Mouse (Mus musculus): ENCODE measurements around the gene Ctbp2.

DNA sequence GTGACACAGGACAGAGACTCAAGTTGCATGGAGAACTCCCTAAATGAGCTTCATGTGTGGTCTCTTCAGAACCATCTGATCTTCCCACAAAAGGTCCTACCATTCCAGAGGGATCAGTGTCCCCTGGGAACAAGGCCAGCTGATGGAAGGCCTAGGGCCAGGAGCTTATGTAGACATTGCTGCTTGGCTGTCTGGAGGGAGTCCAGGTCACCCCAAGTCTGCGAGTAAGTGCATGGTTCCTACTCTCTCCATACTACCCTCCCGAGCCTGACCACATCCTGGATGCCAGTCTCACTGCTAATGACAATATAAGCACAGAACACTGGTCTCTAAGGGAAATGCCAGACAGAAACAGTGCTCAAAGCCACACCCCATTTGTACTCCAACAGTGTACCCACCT lies 38.0 kb upstream of the Ctbp2 start:
- TF ChIP-seq ZC3H11A (IDR thresholded peaks at IDR 0.05; ENCODE audit: borderline replicate concordance, low read depth, low read length) (no peak), MAFK (IDR thresholded peaks at IDR 0.05; ENCODE audit: insufficient read depth, low read depth, low read length) (no peak), CHD2 (IDR thresholded peaks at IDR 0.05; ENCODE audit: low read depth, low read length) (no peak), HCFC1 (IDR thresholded peaks at IDR 0.05; ENCODE audit: borderline replicate concordance, insufficient read depth, low read length) (no peak)
